Mouse (Mus musculus) bone marrow macrophage, adult 2 months (primary cell): ENCODE data around the gene Zfp74.

Experiments used
- CTCF ChIP-seq: IDR thresholded peaks from 2 replicates; pipeline ENCODE4 v1.5.1; 2012; ENCODE audit warnings: low read depth, mild to moderate bottlenecking, low read length, moderate library complexity
- POLR2A ChIP-seq: IDR thresholded peaks from 2 replicates; pipeline ENCODE4 v1.6.1; 2012; ENCODE audit warnings: mild to moderate bottlenecking, low read depth, low read length, borderline replicate concordance

DNA sequence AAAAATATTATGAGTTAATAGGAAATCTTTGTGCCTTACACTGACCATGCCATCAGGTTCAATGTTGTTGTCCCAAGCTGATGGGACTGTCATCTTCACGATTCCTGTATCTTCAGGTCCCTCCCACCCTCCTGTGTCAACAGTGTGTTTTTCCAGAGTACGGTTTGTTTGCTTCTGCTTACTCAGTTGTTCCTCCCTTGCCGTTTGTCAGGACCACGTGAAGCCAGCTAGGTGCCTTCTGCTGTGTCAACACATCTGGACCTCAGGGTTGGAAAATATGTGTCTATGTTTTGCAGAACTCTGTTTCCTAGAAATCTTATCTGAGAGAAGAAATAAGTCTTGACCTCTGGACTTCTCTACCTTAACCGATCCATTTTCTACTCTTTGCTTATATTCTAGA, 46.7 kb upstream of the Zfp74 start:
- TF ChIP-seq POLR2A: no peak
- no peak for TF ChIP-seq CTCF
